Mouse (Mus musculus) adrenal gland, postnatal 10 days (tissue): ENCODE data around the gene Gm9732. TPM values are rescaled to one million over a fixed set of nuclear protein-coding genes. Genes with fewer than 3 reads are reported as not detected.
"Not testable (repeated sequence)": the region's sequence is repeated elsewhere in the genome, so short reads cannot be mapped to it uniquely, and the experiment has no call there.

ENCODE experiments used
- DNase-seq: peaks from one replicate; pipeline ENCODE4 v3.0.0; 2021; ENCODE audit warnings: mixed read lengths
- long read RNA-seq, 2 experiments: library from polyadenylated mRNA; stranded (forward); transcript quantifications; one replicate each; pipeline ENCODE4 v2.0.0; 2021
- total RNA-seq, 2 experiments: library from RNA; stranded (reverse); gene quantifications; 2 replicates each; pipeline ENCODE4 v1.2.3; 2021

The Gm9732 gene
- not detected for total RNA-seq
- long read RNA-seq, experiment 1, partial matches to known transcripts, result 0 of 1 reads
- long read RNA-seq, experiment 1, other reads (novel, unspliced or antisense), result 1 of 1 reads
- long read RNA-seq, experiment 2, result 0 reads

DNA sequence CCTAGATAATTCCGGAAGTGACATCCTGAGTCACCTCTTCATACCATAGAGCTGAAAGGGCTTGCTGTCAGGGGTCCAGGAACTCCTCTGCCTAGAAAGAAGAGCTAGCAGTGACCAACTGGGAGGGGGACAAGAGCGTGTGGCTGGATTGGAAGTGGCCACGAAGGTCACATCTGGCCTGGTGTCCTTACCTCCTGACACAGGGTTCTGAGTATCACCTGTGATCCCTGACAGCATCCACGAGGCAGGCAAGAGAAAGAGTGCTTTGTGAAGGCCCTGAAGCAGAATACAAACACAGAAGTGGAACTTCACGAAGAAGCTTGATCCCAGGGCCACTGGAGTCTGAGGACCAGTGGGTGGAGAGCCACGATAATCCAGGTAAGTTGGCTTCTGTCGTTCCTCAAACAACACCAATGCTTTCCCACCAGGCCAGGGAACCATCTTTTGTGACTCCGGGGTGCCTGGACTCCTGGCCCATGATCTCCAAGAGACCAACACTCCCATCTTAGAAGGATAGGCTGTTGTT is at the start of gene Gm9732:
Gene Gm9732, plus strand, starts transcription at position 51 of the 526 bp plus-strand sequence.
- not testable (repeated sequence) for DNase-seq

DNA sequence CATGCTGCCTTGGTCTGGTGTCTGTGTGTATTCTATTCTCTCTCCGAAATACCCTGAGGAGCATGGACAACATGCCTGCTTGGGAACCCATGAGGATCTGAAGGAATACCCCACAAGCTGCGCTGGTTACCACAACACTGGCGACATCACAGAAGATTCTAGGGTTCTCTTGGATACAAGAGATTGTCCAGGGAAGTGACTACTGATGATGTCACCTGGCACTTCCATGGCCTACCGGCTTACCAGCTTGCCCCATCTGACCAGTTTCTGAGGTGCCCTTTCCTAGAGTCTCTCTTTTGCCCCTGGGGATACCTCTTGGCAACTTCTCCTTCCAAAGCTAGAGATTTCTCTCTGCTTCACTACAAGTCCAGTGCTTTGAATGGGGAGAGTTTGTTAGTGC is 39.6 kb upstream of the Gm9732 start, which contains the start of gene Gm8122:
Gene Gm8122, minus strand, starts transcription at position 101 of the 400 bp plus-strand sequence.
- DNase-seq, result not testable (repeated sequence)

DNA sequence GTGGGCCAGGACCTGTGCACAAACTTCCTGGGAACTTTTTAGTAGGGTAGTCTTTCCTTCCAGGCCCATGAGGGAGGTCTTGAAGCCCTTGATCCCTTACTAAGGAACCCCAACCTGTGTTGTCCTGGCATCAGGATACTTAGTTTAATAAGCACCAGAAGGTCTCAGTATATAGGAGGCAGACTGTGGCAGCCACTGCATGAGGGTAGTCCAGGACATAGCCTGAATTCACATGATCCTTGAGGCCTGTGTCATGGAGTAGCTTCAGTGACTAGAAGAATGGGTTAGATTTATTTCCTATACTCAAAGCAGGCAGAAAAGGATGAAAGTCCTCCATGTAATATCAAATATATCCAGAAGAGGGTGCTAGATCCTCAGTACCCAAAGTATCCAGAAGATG is 37.1 kb upstream of the Gm9732 start:
- not testable (repeated sequence) for DNase-seq

DNA sequence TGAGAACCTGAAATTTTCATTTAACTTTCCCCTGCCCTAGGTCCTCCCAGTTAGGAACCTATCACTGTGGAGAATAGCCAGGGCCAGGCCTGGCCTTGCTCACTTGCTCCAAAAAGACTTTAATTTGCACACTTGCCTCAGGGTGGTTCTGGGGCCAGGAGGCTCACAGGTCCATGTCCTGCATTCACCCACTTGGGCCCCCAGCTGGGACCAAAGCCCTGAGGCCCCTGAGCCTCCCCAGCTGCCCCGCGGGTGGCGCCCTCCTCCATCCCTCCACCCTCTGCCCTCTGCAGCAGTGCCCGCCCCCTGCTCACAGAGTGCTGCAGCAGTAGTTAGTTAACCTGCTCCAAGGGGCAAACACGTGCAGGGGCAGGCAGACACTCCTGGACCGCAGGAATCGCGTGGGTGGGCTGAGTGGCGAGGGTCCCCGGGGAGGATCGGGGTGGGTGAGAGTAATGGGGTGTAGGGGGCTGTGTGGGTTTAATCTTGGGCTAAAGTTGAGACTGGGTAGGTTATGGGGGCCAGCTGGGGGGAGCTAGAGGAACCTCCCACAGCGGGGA is 25.1 kb upstream of the Gm9732 start:
- DNase-seq, result not testable (repeated sequence)

DNA sequence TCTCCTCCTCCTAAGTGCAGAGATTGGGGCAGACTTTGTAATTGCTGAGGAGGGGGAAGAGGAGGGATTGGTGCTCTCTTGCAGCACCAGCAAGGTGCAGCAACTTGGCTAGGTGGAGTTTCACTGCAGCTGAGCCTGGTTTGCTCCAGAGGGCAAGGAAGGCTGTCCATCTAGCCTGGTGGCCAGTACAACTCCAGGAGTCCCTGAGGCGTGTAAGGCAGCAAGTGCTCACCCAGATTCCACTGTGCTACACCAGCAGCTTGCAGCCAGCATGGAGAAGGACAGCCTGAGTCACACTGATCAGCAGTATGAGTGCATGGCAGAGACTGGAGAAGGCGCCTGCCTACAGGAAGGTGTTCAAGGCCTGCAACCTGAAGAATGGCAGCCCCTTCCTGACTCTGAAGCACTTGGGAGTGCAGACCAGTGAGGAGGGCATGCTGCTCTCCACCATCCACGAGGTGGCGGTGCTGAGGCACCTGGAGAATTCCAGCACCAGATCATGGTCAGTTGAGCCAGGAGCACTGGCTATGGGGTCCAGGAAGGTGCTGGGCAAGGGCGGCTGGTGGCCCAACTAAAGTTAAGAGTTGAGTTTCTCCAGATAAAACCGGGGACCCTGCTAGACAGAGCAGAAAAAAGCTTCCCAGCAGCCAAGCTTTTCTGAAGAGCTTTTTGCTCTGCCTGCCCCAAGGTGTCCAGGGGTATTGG is 24.1 kb upstream of the Gm9732 start:
- not testable (repeated sequence) for DNase-seq

DNA sequence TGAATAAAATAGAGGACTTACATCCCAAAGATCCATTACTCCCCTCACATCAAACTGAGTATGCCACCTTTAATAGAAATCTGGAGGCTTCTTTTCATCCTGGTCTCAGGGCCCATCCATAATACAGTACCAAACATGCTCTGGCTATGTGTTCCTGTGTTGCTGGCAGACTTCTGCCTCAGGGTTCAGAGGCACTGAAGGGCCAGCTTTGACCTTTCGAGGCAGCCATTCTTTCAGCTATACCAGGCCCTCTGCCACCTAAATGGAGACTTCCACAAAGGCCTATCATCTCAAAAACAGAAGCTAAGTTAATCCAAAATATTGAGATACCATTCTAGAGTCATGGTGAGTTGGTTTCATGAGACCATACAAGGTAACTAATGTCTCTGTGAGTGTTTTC is 18.3 kb upstream of the Gm9732 start:
- not testable (repeated sequence) for DNase-seq

DNA sequence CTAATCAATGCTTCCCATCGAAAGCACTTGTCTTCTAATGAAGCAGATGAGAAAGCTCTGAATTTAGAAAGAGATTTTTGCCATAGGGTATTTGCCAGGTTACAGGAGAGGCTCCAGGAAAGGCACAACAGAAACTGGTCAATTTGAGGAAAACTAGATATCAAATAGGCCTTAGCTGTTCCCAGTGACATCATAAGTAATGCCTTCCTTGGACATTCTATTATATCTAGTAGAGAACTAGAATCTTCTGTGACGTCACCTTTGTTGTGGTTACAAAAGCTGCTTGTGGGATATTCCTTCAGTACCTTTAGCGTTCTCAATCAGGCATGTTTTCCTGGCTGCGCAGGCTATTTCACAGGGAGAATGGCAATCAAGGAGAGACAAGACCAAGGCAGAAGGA is 16.5 kb upstream of the Gm9732 start, which contains the start of gene Gm8126:
Gene Gm8126, plus strand, starts transcription at position 301 of the 400 bp plus-strand sequence.
- DNase-seq, result not testable (repeated sequence)

DNA sequence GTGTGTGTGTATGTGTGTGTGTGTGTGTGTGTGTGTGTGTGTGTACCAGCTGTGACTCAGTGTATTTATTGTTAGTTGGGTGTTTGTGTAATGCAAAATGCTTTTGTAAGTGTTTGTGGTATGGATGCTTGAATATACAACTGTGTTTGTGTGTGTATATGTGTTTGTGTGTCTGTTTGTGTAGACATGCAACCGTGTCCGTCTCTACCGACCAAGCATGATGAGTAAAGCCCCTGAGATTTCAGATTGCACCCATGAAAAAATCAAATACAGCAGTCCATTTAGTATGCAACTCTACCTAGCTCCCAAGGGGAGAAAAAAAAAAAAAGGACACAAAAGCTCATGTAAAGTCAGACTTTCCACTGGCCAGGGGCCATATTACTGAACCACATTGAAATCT is 11.4 kb upstream of the Gm9732 start:
- DNase-seq, result not testable (repeated sequence)

DNA sequence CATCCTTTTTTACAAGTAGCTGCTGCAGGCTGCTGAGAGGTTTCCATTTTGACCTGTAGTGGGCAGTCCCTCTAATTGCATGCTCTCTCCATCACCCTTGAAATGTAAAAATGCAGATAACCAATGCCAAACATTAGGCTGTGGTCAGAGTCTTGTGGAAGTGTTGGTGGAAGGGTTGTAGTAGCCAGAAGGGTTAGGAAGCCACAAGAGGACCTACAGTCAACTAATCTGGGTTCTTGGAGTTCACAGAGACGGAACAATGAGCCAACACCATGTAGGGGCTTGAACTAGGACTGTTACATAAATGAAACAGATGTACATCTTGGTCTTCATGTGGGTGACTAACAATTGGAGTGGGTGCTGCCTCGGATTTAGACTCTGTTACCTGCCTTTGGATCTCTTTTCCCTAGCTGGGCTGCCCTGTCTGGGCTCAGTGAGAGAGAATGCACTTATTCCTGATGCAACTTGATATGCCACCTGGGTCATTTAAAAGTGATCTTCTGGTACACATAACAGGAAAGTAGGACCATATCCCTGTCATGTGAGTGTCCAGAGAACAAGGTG is 6.2 kb upstream of the Gm9732 start:
- not testable (repeated sequence) for DNase-seq

DNA sequence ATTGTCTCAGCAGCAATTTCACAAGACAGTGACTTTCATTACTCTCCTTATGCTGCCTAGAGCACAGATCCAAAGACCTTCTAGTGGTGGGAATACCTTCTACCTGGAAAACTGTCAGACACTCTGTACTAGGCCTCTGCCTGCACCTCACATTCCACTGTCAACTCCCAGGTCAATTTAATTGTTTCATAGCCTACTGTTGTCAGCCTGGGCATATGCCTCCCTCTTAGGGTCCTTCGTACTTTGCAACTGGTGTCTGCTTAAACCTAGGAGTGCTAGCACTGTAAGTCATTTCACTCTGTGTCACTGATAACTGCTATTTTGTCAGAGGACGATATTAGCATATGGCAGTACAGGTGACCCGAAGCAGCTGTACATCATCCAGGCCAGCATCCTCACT is 5.6 kb upstream of the Gm9732 start:
- DNase-seq, result not testable (repeated sequence)

DNA sequence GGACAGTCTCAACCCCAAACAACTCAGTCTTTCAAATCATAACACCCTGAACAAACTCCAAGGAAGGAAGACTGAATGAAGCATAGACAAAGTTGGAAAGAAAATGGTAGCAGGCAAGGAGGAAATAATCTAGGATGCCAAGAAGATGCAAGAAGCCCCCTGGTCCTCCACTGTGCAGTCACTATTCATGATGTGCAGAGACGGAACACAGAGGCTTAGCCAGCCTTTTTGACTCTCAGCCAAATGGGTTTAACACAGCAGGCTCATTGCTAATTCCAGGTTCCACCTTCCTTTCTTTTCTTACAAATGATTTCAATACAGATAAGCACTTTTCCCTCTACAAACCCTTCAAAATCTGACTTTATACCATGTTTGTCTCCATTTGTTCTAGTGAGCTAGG is 1.7 kb upstream of the Gm9732 start:
- DNase-seq, result not testable (repeated sequence)

DNA sequence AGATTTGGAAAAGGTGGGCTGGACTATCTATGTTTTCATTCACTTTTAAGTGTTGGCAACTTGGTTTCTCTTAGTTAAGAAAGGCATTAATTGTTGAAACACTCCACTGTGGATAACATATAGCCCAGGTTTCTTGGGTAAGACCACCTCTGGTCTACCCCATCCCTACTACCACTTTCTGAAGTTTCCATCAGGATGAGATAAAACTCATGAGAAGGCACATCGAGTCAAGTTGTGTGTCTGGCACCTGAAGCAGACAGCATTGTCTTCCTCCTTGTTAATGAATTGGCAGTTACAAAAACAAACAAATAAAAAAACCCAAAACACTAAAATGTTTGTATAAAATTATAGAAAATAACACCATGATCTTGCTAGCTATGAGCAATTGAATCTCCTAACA is 916 bp downstream of the Gm9732 start:
- DNase-seq, result not testable (repeated sequence)

DNA sequence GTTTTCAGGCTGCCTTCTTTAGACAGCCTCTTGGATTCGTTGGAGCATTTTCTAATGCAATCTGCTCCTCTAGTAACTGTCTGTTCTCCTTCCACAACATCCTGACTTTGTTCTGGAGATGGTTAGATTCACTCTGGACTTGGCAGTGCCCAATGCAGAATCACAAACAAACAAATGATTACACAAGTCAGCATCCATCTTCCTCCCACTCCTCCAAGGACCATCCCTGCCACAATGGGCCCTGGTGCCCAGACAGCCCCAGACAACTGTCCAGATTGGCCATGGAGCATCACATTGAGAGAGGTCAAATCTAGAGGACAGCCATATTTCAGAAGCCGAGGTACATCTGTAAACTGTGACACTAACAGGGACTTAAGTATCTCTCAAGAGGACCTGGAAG is 2.6 kb downstream of the Gm9732 start:
- not testable (repeated sequence) for DNase-seq

DNA sequence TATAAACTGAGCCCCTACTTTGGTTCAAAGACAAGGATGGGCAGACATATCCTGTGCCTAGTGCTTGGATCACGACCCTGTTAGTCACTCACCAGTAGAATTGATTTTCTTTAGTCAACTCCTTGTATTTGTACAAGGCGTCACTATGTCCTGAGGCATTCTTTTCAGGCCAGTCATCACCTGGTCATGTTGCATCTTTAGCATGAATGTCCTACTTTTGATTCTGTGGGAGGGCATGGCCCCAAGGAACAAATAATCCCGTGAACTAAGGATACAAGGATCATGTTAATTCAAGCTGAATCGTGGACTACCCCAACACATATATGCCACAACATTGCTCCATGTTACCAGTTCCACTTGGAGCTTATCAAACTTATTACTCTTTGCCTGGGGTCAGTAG is 3.3 kb downstream of the Gm9732 start:
- not testable (repeated sequence) for DNase-seq

DNA sequence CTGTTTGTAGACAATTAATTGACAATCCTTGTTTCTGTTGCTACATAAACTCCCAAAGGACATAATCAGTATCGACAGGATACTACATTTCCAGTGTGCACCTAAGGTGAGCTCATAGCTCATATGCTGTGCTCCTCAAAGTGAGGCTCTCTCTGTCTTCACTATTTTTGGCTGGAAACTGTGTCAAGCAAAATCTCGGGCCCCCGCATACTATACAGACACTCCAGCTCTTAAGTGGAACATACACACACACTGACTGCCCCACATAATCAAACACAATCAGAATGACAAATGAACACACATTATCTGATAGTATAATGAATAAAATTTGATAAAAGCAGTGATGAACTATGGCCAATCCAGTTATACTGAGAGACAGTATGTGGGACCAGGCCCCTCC is 3.8 kb downstream of the Gm9732 start:
- not testable (repeated sequence) for DNase-seq

DNA sequence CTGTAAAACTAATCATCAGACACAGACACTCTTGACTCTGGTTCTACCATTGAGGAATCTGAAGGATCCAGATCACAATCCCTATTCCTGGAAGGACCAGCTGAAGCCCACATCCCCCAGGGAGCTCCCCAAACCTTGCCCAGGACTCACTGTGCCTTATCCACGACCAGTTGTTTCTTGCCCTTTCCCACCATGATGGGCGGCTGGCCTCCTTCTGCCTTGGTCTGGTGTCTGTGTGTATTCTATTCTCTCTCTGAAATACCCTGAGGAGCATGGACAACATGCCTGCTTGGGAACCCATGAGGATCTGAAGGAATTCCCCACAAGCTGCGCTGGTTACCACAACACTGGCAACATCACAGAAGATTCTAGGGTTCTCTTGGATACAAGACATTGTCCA is 18.7 kb downstream of the Gm9732 start, which contains the start of gene Gm8127:
Gene Gm8127, minus strand, starts transcription at position 330 of the 400 bp plus-strand sequence.
- not testable (repeated sequence) for DNase-seq

DNA sequence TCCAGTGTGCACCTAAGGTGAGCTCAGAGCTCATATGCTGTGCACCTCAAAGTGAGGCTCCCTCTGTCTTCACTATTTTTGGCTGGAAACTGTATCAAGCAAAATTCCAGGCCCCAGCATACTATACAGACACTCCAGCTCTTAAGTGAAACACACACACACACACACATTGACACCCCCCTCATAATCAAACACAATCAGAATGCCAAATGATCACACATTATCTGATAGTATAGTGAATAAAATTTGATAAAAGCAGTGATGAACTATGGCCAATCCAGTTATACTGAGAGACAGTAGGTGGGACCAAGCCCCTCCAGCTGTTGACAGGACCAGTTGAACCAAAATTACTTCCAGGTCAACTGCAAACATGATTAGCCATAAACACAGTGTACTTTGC is 44.7 kb downstream of the Gm9732 start:
- DNase-seq, result not testable (repeated sequence)

DNA sequence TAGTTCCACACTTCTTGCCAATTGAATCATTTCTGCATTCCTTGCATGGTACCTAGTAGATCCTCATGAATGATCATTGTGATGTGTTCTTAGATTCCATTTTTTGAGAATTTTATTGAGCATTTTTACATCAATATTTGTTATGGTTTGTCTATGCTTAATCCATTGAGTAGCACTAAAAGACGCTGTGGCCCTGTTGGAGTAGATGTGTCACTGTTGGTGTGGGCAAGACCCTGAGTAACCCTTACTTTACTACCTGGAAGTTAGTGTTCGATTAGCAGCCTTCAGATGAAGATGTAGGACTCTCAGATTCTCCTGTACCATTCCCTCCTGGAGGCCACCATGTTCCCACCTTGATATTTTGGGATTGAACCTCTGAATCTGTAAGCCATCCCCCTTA is 53.8 kb downstream of the Gm9732 start:
- DNase-seq, result not testable (repeated sequence)

DNA sequence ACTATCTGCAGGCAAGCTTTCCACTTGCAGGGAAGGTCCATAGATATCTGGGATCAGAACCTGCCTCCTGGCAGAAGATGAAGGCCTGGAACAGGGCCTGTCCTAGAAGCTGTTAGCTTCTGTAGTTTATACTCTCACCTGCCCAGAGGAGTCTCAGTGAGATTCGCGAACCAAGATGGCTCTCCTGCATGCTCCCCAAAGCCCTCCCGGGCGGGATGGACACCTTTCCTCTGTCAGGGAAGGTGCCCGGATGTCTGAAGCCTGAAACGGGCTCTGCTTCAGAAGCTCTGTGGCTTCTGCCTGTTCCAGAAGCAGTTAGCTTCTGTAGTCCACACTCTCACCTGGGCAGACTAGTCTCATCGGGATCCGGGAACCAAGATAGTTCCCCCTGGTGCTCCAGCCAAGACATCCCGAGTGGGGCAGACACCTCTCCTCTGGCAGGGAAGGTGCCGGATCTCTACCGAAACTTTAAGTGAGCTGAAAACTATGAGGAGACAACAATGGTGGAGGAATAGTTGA is 56.6 kb downstream of the Gm9732 start:
- not testable (repeated sequence) for DNase-seq

DNA sequence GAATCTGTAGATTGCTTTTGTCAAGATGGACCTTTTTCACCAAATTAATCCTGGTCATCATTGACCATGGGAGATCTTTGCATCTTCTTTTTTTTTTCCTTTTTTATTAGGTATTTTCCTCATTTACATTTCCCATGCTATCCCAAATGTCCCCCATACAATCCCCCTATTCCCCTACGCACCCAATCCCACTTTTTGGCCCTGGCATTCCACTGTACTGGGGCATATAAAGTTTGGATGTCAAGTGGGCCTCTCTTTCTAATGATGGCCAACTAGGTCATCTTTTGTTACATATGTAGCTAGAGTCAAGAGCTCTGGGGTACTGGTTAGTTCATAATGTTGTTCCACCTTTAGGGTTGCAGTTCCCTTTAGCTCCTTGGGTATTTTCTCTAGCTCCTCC is 62.8 kb downstream of the Gm9732 start:
- not testable (repeated sequence) for DNase-seq

DNA sequence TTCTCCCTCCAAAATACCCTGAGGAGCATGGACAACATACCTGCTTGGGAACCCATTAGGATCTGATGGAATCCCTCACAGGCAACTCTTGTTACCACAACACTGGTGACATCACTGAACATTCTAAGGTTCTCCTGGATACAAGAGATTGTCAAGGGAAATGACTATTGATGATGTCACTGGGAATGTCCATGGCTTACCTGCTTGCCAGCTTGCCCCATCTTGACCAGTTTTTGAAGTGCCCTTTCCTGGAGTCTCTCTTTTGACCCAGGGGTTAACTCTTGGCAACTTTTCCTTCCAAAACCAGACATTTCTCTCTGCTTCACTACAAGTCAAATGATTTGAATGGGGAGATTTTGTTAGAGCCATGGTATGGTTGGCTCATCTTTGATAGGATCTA is 72.9 kb downstream of the Gm9732 start, which contains the start of gene 1700001F09Rik:
Gene 1700001F09Rik, minus strand, starts transcription at position 101 of the 400 bp plus-strand sequence.
- DNase-seq, result not testable (repeated sequence)

DNA sequence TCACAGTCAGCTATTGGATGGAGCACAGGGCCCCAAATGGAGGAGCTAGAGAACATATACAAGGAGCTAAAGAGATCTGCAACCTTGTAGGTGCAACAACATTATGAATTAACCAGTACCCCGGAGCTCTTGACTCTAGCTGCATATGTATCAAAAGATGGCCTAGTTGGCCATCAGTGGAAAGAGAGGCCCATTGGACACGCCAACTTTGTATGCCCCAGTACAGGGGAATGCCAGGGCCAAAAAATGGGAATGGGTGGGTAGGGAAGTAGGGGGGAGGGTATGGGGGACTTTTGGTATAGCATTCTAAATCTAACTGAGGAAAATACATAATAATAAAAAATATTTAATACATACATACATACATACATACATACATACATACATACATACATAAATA is 78.1 kb downstream of the Gm9732 start:
- not testable (repeated sequence) for DNase-seq
